Mouse (Mus musculus): ENCODE data around the gene Pkm.

DNA sequence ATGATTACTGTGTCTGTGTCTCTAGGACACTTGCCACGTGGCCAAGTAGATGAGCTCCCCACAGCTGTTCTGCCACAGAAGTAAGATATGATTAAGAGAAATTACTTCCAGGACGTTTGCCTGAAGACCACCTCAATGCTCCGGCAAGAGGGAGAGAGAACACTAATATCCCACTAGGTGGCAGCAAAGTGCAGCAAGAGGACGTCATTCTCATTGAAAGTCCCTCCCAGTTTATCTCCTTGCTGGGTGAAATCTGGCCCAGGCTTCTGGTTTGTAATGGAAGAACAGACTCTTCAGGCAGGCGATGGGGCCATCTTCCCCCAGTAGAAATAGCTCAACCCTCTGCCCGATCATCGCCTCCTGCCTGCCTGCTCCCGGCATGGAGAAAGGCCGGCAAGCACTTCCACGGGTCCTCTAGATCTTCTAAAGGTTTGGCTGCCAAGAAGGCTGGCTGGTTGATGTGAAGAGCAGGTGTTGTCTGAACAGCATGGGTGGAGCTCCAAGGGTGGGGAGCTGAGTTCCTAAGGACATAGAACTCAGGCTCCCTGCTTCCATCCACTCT is 67.0 kb downstream of the Pkm start:
- TF ChIP-seq POLR2A (IDR thresholded peaks at IDR 0.05; ENCODE audit: extremely low read depth, insufficient read depth, low read length) (no peak), CTCF (IDR thresholded peaks at IDR 0.05; ENCODE audit: low read depth, low read length) (peak; percentile 71)

Measured in liver, adult 2 months (tissue).